Mouse (Mus musculus): ENCODE data around the gene Prrg2. TPM values are rescaled to one million over a fixed set of nuclear protein-coding genes. Genes with fewer than 3 reads are reported as not detected.
"Not testable (repeated sequence)": the region's sequence is repeated elsewhere in the genome, so short reads cannot be mapped to it uniquely, and the experiment has no call there.

The Prrg2 gene
- polyA plus RNA-seq, 1 experiment from 2014 or later = 17.8 TPM

DNA sequence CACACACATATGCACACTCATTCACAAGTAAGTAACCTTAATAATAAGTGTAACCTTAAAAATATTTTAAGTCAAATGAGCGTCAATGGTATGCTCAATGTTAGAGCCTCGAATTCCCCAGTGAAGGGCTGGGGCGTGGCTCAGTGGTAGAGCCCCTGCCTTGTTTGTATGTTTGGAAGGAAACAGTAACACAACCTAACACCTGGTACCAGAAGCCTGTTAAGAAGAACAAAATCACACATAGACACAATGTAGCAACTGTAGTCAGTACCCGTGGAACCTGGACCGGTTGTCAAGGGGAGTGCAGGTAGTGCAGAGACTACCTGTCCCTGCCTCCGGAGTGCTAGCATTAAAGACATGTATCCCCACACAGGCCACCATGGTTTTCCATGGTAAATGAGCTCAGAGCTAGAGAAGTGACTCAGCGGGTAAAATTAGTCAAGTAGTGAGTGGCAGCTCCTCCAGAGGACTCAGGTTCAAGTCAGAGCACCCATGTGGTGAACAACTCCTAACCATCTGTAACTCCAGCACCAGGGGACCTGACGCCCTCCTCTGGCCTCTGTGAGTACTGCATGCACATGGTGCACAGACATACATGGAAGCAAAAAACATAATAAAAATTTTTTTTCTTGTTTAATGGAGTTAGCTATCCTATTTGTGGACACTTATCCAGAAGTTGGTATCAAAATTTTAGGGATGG is 36.2 kb upstream of the Prrg2 start:
- H3K9ac ChIP-seq (replicated peaks) = no peak overlapping the region
- no peaks in the 10 kb centered on the region for H3K4me1 ChIP-seq
- H3K4me2 ChIP-seq (replicated peaks) = no peak overlapping the region
- H3K27me3 ChIP-seq = no peaks in the 10 kb centered on the region
- no peak overlapping the region for H3K4me3 ChIP-seq
- 88% methylated on average over 8 of the region's 8 CpGs for WGBS
- no peaks in the 10 kb centered on the region for H3K9me3 ChIP-seq
- ATAC-seq (ENCODE audit: low FRiP score, low read depth) = no peak
- no peaks in the 10 kb centered on the region for H3K36me3 ChIP-seq
- H3K27ac ChIP-seq (replicated peaks) = no peak overlapping the region

GRCm38 (mm10) chr7:45097479-45097878 is 35.0 kb upstream of the Prrg2 start:
- Histone ChIP-seq H3K27me3 (peaks cover 5% of the 10 kb centered on the region; the same call in 1 of the 2 replicates), H3K4me1 (no peaks in the 10 kb centered on the region), H3K4me3 (no peak overlapping the region), H3K36me3 (no peaks in the 10 kb centered on the region), H3K27ac (replicated peaks) (no peak overlapping the region), H3K9me3 (no peaks in the 10 kb centered on the region), H3K4me2 (replicated peaks) (no peak overlapping the region), H3K9ac (replicated peaks) (no peak overlapping the region)
- ATAC-seq (ENCODE audit: low FRiP score, low read depth) = no peak
- WGBS = 76% methylated on average over 6 of the region's 6 CpGs

DNA sequence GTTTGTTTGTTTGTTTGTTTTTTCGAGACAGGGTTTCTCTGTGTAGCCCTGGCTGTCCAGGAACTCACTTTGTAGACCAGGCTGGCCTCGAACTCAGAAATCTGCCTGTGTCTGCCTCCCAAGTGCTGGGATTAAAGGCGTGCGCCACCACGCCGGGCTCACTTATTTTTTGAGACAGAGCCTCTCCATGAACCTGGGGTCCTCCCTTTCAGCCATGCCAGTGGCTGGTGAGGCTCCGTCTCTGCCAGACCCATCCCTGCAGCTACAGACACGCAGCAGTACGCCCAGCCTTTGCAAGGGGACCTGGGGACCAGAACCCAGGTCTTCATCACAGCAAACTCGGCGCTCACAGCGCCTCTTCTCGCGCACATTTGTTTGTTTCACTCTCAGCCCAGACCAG is 33.5 kb upstream of the Prrg2 start:
- H3K4me2 ChIP-seq (replicated peaks); H3K9ac ChIP-seq (replicated peaks); H3K4me3 ChIP-seq; H3K27ac ChIP-seq (replicated peaks); H3K36me3 ChIP-seq; H3K9me3 ChIP-seq; ATAC-seq (ENCODE audit: low FRiP score, low read depth); H3K4me1 ChIP-seq: not testable (repeated sequence)
- peaks cover 14% of the 10 kb centered on the region; the same call in 1 of the 2 replicates for H3K27me3 ChIP-seq
- 96% methylated on average over 14 of the region's 14 CpGs for WGBS

DNA sequence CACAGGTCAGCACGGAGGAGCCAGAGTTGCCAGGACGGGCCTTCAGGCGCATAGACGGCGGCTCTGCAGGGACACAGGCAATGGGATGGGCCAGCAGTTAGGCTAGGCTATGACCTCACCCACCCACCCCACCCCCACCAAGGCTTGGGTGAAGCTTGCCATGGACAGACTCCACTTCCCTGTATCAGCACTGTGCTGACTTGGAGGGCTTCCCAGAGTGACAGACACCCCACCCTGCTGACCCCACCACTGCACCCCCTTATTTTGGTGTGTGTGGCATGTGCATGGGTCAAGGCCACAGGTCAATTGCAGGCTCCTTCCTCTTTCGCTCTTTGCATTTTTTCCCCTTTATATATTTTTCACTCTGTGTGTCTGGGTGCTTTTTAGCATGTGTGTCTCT is 32.9 kb upstream of the Prrg2 start:
- WGBS = 94% methylated on average over 6 of the region's 6 CpGs

DNA sequence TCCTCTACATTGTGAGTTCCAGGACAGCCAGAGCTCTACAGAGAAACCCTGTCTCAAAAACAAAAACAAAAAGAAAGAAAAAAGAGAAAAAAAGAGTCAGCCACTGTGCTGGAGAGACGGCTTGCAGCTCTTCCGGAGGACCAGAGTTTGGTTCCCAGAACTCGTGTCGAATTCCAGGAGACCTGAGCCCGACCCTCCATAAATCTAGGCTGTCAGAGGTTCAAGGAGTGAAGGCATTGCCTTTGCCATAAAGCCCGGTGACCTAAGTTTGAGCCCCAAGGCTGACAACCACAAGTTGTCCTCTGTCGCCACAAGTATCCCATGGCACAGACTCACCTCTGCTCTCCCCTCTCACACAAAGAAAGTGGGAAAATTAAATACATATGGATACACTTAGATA is 31.6 kb upstream of the Prrg2 start:
- Histone ChIP-seq H3K36me3 (no peaks in the 10 kb centered on the region), H3K27me3 (peaks cover 14% of the 10 kb centered on the region; the same call in 1 of the 2 replicates), H3K9ac (replicated peaks) (no peak overlapping the region), H3K4me2 (replicated peaks) (no peak overlapping the region), H3K27ac (replicated peaks) (no peak overlapping the region), H3K4me3 (no peak overlapping the region), H3K4me1 (peaks cover 10% of the 10 kb centered on the region), H3K9me3 (no peaks in the 10 kb centered on the region)
- no peak for ATAC-seq (ENCODE audit: low FRiP score, low read depth)
- 79% methylated on average over 7 of the region's 7 CpGs for WGBS

More for the DNA sequence above, 32.9 kb upstream of the Prrg2 start:
- no peak overlapping the region for H3K9ac ChIP-seq (replicated peaks)
- no peaks in the 10 kb centered on the region for H3K9me3 ChIP-seq
- no peak overlapping the region for H3K4me3 ChIP-seq
- H3K36me3 ChIP-seq = no peaks in the 10 kb centered on the region
- H3K27ac ChIP-seq (replicated peaks) = no peak overlapping the region
- H3K27me3 ChIP-seq = peaks cover 14% of the 10 kb centered on the region; the same call in 1 of the 2 replicates
- H3K4me2 ChIP-seq (replicated peaks) = no peak overlapping the region
- peaks cover 10% of the 10 kb centered on the region for H3K4me1 ChIP-seq
- no peak for ATAC-seq (ENCODE audit: low FRiP score, low read depth)

- Histone ChIP-seq H3K4me2 (replicated peaks) (no peak overlapping the region), H3K4me1 (peaks cover 10% of the 10 kb centered on the region), H3K4me3 (no peak overlapping the region), H3K36me3 (peaks cover under 1% of the 10 kb centered on the region; the same call in 1 of the 2 replicates), H3K27me3 (peaks cover 14% of the 10 kb centered on the region; the same call in 1 of the 2 replicates), H3K9me3 (no peaks in the 10 kb centered on the region), H3K9ac (replicated peaks) (no peak overlapping the region), H3K27ac (replicated peaks) (no peak overlapping the region; the same call in 1 of the 2 replicates)
- no peak for ATAC-seq (ENCODE audit: low FRiP score, low read depth)
- 41% methylated on average over 11 of the region's 18 CpGs for WGBS
Measured at GRCm38 (mm10) chr7:45093516-45093905, 31.0 kb upstream of the Prrg2 start.

GRCm38 (mm10) chr7:45092828-45093515 is 30.5 kb upstream of the Prrg2 start:
- Histone ChIP-seq H3K4me2 (replicated peaks) (no peak overlapping the region), H3K9ac (replicated peaks) (no peak overlapping the region), H3K4me3 (no peak overlapping the region), H3K36me3 (peaks cover 4% of the 10 kb centered on the region; the same call in 1 of the 2 replicates), H3K27me3 (peaks cover 14% of the 10 kb centered on the region; the same call in 1 of the 2 replicates), H3K9me3 (no peaks in the 10 kb centered on the region), H3K27ac (replicated peaks) (no peak overlapping the region; the same call in 1 of the 2 replicates), H3K4me1 (peaks cover 10% of the 10 kb centered on the region)
- ATAC-seq (ENCODE audit: low FRiP score, low read depth) = no peak
- 69% methylated on average over 12 of the region's 12 CpGs for WGBS

- peaks cover 14% of the 10 kb centered on the region; the same call in 1 of the 2 replicates for H3K27me3 ChIP-seq
- WGBS = 0% methylated on average over 16 of the region's 16 CpGs
Measured at GRCm38 (mm10) chr7:45092048-45092447, 29.6 kb upstream of the Prrg2 start, which contains the start of gene Rcn3. Rcn3 (minus strand) TSS chr7:45092221.

DNA sequence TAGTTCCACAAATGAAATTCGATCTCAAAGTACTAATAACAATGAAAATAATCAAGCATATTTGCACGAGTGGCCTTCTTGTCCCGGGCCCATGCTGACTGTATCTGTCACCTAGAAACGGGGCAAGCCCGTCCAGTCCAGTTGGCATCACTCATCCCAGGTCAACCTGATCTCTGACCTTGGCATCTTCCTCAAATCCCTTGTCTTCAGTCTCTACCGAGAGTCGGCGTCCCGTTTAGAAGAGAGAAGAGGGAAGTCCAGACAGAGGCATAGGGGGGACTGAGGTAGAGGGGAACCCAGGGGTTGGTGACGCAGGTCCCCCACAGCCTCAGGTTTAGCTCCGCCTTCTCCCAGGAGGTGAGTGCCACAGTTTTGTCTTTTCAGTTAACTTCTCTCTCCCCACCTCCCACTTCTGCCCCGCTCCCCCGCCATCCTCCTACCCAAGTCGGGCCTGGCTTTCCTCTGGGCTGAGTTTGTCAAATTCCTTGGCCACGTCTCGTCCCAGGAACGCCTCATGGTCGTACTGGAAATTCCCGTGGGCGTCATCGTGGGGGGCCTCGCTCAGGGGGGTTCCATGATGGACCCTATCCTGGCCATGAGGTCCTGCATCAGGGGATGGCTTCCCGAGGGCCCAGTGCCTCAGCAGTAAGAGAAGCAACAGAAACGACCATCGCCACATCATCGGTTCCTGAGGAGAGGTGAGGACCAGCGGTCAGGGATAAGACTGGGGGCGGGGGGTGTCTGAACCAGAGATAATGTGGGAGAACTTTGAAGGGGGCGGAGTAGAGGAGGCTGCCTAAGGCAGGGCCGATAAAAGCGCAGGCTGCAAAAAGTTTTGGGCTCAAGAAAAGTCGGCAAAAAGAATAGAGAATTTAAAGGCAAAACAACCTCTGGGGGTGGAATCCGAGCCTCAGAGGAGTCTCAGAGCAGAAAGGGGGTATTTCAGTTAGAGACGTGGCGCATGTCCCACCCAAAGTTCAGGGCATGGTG is 28.8 kb upstream of the Prrg2 start:
- peaks cover 14% of the 10 kb centered on the region; the same call in 1 of the 2 replicates for H3K27me3 ChIP-seq
- WGBS = 15% methylated on average over 35 of the region's 35 CpGs
- peak overlapping the region; percentile 58 for H3K9ac ChIP-seq (replicated peaks)
- peaks cover 10% of the 10 kb centered on the region for H3K4me1 ChIP-seq
- no peak overlapping the region for H3K27ac ChIP-seq (replicated peaks)
- ATAC-seq (ENCODE audit: low FRiP score, low read depth) = peak; percentile 55
- peak overlapping the region; percentile 74 for H3K4me2 ChIP-seq (replicated peaks)
- peak overlapping the region; percentile 50 for H3K4me3 ChIP-seq
- H3K36me3 ChIP-seq = peaks cover 12% of the 10 kb centered on the region
- no peaks in the 10 kb centered on the region for H3K9me3 ChIP-seq

More at GRCm38 (mm10) chr7:45092048-45092447, 29.6 kb upstream of the Prrg2 start, which contains the start of gene Rcn3:
- Histone ChIP-seq H3K4me3 (peak within 1 kb of the TSS; percentile 50), H3K4me2 (replicated peaks) (peak within 1 kb of the TSS; percentile 74), H3K9ac (replicated peaks) (peak within 1 kb of the TSS; percentile 58), H3K9me3 (no peaks in the 10 kb centered on the region), H3K27ac (replicated peaks) (no peak within 1 kb of the TSS; the same call in 1 of the 2 replicates), H3K4me1 (peaks cover 10% of the 10 kb centered on the region), H3K36me3 (peaks cover 4% of the 10 kb centered on the region; the same call in 1 of the 2 replicates)
- ATAC-seq (ENCODE audit: low FRiP score, low read depth) = peak; percentile 93

DNA sequence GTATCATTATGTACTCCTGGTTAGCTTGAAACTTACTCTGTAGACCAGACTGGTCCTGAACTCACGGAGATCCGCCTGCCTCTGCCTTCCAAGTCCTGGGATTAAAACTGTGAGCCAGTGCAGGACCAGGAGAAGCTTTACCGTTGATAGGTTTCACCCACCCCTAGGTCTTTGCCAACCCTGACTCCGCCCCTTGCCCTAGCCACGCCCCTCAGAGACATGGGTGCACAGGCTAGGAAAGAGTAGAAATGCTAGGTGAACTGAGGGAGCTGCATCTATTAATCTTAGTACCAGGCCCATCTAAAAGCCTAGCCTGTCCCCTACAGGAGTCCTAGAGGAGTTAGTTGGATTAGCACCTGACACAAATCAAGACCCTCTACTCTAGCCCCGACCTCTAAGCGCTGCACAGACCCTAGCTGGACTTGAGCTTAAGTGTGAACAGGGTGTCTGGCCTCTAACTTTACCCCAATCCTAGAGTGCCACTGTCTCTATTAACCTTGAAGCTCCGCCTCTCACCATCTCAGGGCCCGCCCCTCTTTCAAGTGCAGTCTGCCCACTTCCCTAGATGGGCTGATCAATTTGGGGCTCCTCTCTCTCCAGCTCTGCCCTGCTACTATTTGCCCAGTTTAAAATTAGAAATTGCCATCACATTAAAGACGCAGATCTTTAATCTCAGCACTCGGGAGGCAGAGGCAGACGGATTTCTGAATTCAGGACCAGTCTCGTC is 27.9 kb upstream of the Prrg2 start:
- H3K4me3 ChIP-seq = no peak overlapping the region
- H3K36me3 ChIP-seq = peaks cover 19% of the 10 kb centered on the region
- H3K27ac ChIP-seq (replicated peaks) = no peak overlapping the region
- no peak for ATAC-seq (ENCODE audit: low FRiP score, low read depth)
- WGBS = 83% methylated on average over 13 of the region's 13 CpGs
- no peaks in the 10 kb centered on the region for H3K9me3 ChIP-seq
- peaks cover 14% of the 10 kb centered on the region; the same call in 1 of the 2 replicates for H3K27me3 ChIP-seq
- no peak overlapping the region for H3K9ac ChIP-seq (replicated peaks)
- H3K4me1 ChIP-seq = peaks cover 10% of the 10 kb centered on the region
- H3K4me2 ChIP-seq (replicated peaks) = 0 out of 2 replicates have a peak overlapping the region, but pooled peaks have one; percentile 74

GRCm38 (mm10) chr7:45088597-45088996 is 26.1 kb upstream of the Prrg2 start:
- no peak for ATAC-seq (ENCODE audit: low FRiP score, low read depth)
- Histone ChIP-seq H3K36me3 (peaks cover 26% of the 10 kb centered on the region), H3K9ac (replicated peaks) (no peak overlapping the region), H3K27me3 (peaks cover 14% of the 10 kb centered on the region; the same call in 1 of the 2 replicates), H3K27ac (replicated peaks) (no peak overlapping the region), H3K4me1 (peaks cover 10% of the 10 kb centered on the region), H3K4me2 (replicated peaks) (no peak overlapping the region), H3K9me3 (no peaks in the 10 kb centered on the region), H3K4me3 (no peak overlapping the region)
- 93% methylated on average over 17 of the region's 17 CpGs for whole genome bisulfite sequencing
